Mouse (Mus musculus): ENCODE results near the gene Ntm.

DNA sequence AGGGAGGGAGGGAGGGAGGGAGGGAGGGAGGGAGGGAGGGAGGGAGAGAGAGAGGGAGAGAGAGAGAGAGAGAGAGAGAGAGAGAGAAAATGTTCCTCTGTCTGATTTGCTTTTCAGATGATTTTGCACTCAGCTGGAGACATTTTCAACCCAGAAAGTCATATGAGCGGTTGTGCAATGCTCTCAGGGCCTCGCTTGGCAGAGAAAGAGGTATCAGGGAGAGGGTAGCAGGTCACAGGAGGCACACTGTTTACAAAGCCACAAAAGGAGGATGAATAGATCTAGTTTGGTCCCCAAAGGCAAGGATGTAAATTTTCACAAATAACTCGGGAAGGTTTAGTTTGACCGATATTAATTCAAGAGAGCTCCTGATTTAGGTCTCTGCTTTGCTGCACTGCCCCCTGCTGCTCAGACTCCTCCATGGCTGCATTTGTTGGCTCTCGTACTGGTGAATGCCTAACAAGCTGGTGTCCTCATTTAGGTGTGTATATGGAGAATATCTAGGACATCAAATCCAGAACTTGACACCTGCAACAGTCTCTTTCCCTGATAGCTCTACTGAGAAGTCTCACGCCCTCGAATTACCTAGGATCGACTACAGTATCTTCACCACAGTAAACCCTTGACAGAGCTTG is 377.1 kb downstream of the Ntm start:
- TF ChIP-seq CEBPB (IDR thresholded peaks at IDR 0.05; ENCODE audit: insufficient read depth, poor library complexity, severe bottlenecking) (no peak), POLR2A (IDR thresholded peaks at IDR 0.05; ENCODE audit: insufficient read length, low read depth) (no peak), MAX (IDR thresholded peaks at IDR 0.05; ENCODE audit: low read depth) (no peak)
